Mouse (Mus musculus): ENCODE measurements around the gene Thpo. TPM values are rescaled to one million over a fixed set of nuclear protein-coding genes. Genes with fewer than 3 reads are reported as not detected.

The Thpo gene
- polyA plus RNA-seq, 1 experiment from 2014 or later, result 1.3 TPM

Other genes starting within 250 kb of the Thpo start
- gene Eif2b5, start 235.7 kb downstream of the Thpo start, polyA plus RNA-seq (2015; fragmentation: Nextera tagmentation; extraction: Ambion mirVana), result 93.0 and 94.7 TPM in 2 replicates
- gene Dvl3, start 217.5 kb downstream of the Thpo start, polyA plus RNA-seq (2015; fragmentation: Nextera tagmentation; extraction: Ambion mirVana), result 17.4 and 17.6 TPM in 2 replicates
- gene Ap2m1, start 199.0 kb downstream of the Thpo start, polyA plus RNA-seq (2015; fragmentation: Nextera tagmentation; extraction: Ambion mirVana), result 565 and 588 TPM in 2 replicates
- 55.0 and 63.1 TPM in 2 replicates for gene Abcf3, start 185.9 kb downstream of the Thpo start, polyA plus RNA-seq (2015; fragmentation: Nextera tagmentation; extraction: Ambion mirVana)
- gene Vwa5b2, start 145.0 kb downstream of the Thpo start, polyA plus RNA-seq (2015; fragmentation: Nextera tagmentation; extraction: Ambion mirVana), result 3.8 and 4.2 TPM in 2 replicates
- 26.0 and 30.7 TPM in 2 replicates for gene Eef1akmt4, start 122.9 kb downstream of the Thpo start, polyA plus RNA-seq (2015; fragmentation: Nextera tagmentation; extraction: Ambion mirVana)
- gene Gm49333, start 122.9 kb downstream of the Thpo start, polyA plus RNA-seq (2015; fragmentation: Nextera tagmentation; extraction: Ambion mirVana), result 0.14 TPM in 1 of 2 replicates, not detected in the other
- 34.0 and 38.2 TPM in 2 replicates for gene Alg3, start 122.8 kb downstream of the Thpo start, polyA plus RNA-seq (2015; fragmentation: Nextera tagmentation; extraction: Ambion mirVana)
- 0.40 and 0.64 TPM in 2 replicates for gene Camk2n2, start 113.2 kb downstream of the Thpo start, polyA plus RNA-seq (2015; fragmentation: Nextera tagmentation; extraction: Ambion mirVana)
- gene Ece2, start 104.7 kb downstream of the Thpo start, polyA plus RNA-seq (2015; fragmentation: Nextera tagmentation; extraction: Ambion mirVana), result 2.4 and 2.6 TPM in 2 replicates
- gene Psmd2, start 82.9 kb downstream of the Thpo start, polyA plus RNA-seq (2015; fragmentation: Nextera tagmentation; extraction: Ambion mirVana), result 291 and 307 TPM in 2 replicates
- 144 and 155 TPM in 2 replicates for gene Eif4g1, start 66.2 kb downstream of the Thpo start, polyA plus RNA-seq (2015; fragmentation: Nextera tagmentation; extraction: Ambion mirVana)
- 9.7 and 10.3 TPM in 2 replicates for gene Fam131a, start 41.3 kb downstream of the Thpo start, polyA plus RNA-seq (2015; fragmentation: Nextera tagmentation; extraction: Ambion mirVana)
- 75.2 and 84.9 TPM in 2 replicates for gene Polr2h, start 16.8 kb downstream of the Thpo start, polyA plus RNA-seq (2015; fragmentation: Nextera tagmentation; extraction: Ambion mirVana)
- 11.6 and 12.9 TPM in 2 replicates for gene Clcn2, start 16.8 kb downstream of the Thpo start, polyA plus RNA-seq (2015; fragmentation: Nextera tagmentation; extraction: Ambion mirVana)
- gene Chrd, start 1.4 kb downstream of the Thpo start, polyA plus RNA-seq (2015; fragmentation: Nextera tagmentation; extraction: Ambion mirVana), result 5.2 and 5.6 TPM in 2 replicates